Mouse (Mus musculus) testis, adult 2 months (tissue): ENCODE measurements around the gene Glb1l2.

Source experiments
- CTCF ChIP-seq: fragments of 200-500 bp; IDR thresholded peaks from 2 replicates; pipeline ENCODE4 v1.5.1; 2012; ENCODE audit warnings: low read depth, mild to moderate bottlenecking, inconsistent platforms, low read length, moderate library complexity; ENCODE audit not compliant: control insufficient read depth, insufficient read depth, insufficient replicate concordance
- POLR2A ChIP-seq: fragments of 200-500 bp; IDR thresholded peaks from 2 replicates; pipeline ENCODE4 v1.6.1; 2012; ENCODE audit warnings: low read depth, mild to moderate bottlenecking, inconsistent platforms, low read length, moderate library complexity; ENCODE audit not compliant: control insufficient read depth

DNA sequence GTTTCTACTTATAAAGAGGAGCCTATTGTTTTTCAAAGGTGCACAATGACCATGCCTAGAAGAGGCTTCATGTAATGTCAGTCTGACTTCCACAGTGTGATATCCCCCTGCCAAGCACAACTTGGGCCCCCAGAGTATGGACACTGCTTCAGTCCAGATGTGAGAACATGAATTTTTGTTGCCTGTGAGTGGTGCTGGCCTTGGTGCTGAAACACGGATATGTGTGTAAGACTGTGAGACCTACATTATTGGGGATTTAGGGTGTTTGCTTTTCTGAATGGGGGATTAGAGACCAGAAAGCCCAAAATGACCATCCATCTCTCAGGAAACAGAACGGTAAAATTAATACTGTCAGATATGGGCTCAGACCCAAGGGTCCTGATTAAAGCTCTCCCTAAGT is 78.8 kb downstream of the Glb1l2 start:
- TF ChIP-seq POLR2A (no peak), CTCF (no peak)
